Mouse (Mus musculus): Measurements from ENCODE around the gene Setd2.
A peak's percentile ranks its signal among the peaks of the same experiment; 100 is the strongest.

Setd2 gene

DNA sequence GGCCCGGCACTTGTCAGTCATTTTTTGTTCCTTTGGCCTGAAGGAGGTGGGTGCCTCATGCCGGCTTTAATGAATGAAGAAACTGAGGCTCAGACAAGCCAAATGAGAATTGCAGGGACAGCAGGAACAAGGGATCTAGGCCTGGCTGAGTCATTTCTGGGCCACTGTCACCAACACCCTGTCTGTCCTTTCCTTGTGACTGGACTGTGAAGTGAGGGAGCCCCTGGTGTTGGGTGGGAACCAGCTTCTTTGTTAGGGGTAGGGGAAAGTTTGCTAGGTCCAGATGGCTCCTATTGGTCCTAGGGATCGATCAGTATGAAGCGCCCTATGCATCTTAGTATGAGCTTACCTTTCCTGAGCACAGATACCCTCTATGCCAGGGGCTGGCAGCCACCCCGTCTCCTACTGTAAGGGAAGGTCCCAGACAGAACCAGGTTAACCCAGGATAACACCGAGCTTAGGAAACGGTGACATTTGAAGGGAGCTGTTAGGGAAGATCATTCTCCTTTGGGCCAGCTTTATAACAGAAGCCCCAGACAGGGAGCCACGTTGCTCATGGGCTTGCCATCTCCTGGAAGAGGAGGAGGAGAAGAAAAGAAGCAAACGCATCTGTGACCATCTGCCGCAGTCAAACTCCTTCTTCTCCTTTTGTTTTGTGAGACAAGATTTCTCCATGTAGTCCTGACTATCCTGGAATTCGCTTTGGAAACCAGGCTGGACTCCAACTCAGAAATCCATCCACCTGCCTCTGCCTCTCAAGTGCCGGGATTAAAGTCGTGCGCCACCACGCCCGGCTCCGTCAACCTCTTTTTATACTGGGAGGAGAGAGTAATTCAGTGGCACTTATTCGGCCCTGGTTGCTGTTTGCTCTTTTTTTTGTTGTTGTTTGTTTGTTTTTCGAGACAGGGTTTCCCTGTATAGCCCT, 122.6 kb downstream of the Setd2 start:
- no peak for DNase-seq (ENCODE audit: low spot score in 2 of 2)

DNA sequence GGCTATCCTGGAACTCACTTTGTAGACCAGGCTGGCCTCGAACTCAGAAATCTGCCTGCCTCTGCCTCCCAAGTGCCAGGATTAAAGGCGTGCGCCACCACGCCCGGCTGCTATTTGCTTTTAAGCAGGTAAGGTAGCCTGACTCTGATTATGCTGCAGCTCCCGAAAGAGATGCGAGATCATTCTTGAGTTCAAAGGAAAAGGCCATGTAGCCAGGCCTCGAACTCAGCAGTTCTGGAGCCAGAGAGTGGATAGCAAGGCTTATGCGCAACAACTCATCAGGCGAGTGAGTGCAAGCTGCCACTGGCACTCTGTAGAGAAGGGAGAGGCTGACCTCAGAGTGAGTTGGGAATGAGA, 123.2 kb downstream of the Setd2 start:
- no peak for DNase-seq (ENCODE audit: low spot score in 2 of 2)

DNA sequence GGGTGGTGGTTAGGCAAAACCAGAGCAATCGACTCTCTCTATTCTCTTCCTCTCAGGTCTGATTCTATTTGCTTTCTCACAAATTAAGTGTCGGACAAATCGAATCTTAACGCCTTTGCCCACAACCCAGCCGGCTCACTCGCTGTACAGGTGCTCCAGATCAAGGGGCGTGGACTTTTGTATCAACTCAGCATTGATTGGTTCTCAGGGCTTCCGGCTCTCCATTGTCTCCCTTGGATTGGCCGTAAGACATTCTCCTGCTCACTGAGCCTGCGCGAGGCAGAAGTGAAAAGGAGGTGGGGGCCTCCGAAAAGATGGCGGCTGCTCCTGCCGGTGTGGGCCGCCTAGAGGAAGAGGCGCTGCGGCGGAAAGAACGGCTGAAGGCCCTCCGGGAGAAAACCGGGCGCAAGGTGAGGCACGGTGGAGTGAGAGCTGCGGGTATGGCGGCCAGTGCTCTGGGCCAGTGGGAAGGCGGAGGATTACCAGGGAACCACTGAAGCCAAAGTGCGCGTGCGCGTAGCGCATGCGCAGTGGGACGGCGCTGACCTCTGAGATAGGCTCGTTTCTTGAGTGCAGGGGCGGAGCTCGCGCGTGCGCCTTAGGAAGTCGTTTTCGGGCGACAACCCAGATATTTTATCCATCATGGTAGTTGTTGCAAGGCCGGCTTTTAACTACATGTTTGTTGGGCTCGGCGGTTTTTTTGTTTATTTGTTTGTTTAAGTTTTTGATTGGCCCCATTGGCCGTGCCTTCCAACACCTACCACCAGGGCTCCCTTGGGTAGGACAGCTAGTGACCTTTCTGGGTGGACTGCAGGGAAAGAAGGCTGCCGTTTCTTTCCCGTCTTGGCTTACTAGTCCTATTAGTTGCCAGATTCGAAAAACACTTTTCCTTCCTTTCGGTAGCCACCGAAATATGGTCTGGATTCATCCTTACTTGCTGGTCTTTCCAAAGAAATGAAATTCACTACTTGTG, 124.1 kb downstream of the Setd2 start, which contains the start of gene Ccdc12:
TSS of gene Ccdc12 (plus strand) at position 255 of the 973 bp plus-strand sequence.
- peak; percentile 95 to 97 for DNase-seq (ENCODE audit: low spot score in 2 of 2)

DNA sequence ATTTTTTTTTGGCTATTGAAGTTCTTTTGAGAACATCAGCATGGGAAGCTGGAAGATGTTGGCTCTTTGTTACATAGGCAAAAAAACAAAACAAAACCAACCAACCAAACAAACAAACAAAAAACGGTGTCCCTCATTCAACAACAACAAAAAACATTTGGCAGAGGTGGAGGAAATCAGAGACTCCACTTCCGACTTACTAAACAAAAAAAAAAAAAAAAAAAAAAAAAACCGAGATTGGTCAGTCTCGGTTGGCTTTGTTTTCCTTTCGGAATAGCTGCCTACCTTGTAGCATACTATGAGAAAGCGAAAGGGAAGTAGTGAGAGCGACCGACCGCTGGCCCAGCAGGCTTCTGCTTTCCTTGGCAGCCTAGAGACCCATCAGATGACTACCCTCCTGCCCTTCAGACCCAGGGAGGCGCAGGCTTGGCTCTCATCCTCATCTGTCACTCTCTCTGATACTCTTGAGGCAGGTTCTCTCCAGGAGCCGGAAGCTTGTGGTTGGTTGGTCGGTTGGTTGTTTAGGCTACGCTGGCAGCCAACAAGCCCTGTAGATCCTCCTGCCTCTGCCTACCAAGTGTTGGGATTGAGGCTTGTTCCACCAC, 125.2 kb downstream of the Setd2 start:
- no peak for DNase-seq (ENCODE audit: low spot score in 2 of 2)

DNA sequence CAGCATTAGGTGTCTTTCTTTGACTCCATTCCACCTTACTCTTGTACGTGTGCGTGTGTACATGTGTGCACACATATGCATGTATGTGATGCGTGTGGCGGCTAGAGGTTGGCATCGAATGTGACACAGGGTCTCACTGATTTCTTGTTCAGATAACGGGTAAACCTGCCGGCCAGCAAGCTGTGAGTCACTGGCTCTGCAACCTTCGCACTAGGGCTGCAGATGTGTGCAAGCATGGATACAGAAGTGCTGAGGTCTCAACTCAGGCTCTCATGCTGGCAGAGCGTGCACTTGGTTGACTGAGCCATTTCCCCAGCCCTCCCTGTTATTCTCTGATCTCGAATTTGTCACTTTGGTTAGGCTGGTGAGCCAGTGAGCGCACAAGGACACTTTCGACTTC, 127.1 kb downstream of the Setd2 start:
- no peak for DNase-seq (ENCODE audit: low spot score in 2 of 2)

DNA sequence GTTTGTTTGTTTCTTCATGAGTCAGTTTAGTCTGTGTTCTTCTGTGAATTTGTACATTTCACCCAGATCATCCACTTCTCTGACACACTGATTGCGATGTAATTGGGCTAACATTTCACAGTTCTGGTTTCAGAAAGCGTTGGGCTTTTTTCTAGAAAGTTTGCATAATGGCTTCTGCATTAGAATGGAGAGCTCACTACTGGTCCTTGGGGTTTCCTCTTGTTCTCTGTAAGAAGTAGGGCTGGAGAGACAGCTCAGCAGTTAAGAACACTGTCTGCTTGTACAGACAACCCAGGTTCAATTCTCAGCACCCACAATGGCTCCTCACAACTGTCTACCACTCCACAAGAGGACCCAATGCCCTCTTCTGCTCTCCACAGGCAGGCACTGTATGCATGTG, 127.8 kb downstream of the Setd2 start:
- DNase-seq (ENCODE audit: low spot score in 2 of 2): no peak

DNA sequence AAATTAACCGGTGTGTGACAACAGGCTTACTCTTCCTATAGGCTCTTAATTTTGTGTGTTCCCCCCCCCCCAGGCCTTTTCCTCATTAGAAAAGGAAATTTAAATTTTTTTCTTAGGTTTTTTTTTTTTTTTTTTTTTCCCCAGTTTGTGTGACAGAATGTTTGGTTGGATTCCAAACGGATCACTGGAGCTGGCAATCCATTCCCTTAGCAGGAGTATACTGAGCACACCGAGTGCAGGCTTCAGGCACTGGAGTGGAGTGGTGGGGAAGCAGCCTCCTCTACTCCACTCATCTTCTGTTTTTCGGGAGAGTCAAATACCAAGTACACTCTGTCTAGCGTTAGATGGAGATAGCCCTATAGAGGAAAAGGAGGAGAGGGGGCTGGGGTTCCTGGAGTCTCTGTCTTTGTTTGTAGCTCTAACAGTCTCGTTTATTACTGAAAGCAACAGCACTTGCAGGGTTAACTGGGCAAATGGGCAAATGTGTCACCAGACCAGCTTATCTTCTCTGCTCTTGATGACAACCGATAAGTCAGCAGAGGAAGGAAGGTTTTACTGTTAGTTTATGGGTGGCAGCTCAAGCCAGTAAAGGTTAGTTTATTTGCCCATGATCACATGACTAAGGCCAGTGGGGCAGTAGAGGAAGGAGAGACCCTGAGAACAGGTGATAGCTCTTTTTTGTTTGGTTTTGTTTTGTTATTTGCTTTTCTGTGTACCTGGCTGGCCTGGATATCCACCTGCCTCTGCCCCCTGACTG, 128.6 kb downstream of the Setd2 start:
- no peak for DNase-seq (ENCODE audit: low spot score in 2 of 2)

DNA sequence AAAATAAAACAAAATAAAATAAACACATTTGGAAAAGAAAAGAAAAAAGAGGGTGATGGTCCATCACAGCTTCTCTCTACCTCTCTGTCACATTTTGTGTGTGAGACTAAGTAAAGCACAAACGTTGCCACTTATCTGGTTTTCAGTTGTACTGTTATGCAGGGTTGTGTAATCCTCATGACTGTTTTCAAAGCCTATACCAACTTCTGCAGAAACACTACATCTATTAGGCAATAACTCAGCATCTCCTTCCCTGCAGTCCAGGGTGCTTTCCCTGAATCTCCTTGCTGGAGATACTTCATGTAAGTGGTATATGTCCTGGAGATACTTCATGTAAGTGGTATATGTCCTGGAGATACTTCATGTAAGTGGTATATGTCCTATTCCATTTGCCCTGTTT, 130.4 kb downstream of the Setd2 start:
- no peak for DNase-seq (ENCODE audit: low spot score in 2 of 2)

DNA sequence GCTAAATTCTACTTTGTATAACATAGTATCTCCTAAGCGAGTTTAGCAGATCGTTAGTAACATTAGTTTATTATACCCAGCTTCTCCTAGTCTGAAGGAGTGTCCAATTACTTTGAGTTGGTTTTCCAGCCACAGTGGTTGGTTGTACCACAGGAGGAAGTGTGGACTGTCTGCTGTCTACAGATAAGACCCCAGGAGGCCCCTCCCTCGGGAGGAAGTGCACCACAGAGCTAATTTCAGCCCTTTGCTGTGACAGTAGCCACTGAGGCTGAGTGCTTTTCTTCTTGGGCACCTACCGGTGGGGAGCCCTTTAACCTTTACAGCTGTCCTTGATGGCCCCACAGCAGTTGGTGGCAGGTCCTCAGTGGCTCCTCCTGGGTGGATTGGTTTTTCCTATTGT, 133.5 kb downstream of the Setd2 start:
- DNase-seq (ENCODE audit: low spot score in 2 of 2): no peak

DNA sequence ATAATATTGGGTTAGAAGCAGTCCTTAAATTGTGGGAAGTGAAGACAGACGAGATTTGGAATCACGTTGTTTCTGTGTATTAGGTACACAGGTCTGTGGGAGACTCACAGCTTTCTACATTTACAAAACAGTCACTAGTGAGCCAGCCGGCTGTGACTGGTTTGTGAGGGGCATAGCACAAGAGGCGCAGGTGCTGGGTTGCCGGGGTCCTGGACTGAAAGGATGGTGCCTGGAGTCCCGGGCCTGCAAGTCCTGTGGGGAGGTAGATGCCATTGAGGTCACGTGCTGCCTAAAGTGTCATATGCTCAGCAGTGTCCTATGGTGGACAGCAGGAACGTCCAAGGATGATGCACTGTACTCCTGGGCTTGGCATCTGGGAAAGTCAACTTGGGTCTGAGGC, 134.0 kb downstream of the Setd2 start:
- DNase-seq (ENCODE audit: low spot score in 2 of 2): no peak

DNA sequence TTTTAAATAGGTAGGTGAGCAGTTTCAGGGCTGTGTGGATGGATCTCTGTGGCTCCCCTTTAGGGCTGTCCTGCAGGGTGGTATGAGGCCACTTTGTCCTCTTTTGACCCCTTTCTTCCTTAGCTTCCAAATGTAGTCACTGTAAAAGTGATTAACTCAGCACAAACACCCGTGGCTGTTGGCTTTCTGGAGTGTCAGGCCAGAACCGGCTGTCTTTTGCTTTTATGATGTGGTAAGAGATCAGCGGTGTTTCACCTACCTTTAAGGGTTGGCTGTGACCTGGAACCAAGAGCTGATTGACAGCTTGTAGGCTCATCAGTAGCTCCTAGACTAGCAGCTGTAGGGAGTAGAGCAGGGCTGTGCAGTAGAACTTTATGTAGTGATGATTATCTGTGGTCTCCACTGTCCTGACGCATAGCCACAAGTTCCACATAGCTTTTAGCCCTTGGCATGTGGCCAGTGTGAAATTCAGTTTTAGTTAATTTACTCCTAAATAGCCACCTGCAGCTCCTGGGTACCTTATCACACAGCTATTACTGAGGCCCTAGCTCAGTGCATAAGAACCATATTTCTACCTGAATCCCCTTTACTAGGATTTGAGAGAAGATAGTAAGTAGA, 134.9 kb downstream of the Setd2 start:
- DNase-seq (ENCODE audit: low spot score in 2 of 2): no peak
